Mouse (Mus musculus) hindbrain, embryonic 12.5 days (tissue): ENCODE measurements around the gene Gtf2h5. TPM values are rescaled to one million over a fixed set of nuclear protein-coding genes. Genes with fewer than 3 reads are reported as not detected.

Experiments used
- ATAC-seq: fragments of 200-750 bp; cut with Nextera tagmentation; 2 replicates; pipeline ENCODE4 v1.8.0; 2017; ENCODE audit warnings: moderate TSS enrichment; ENCODE audit not compliant: low FRiP score
- H3K27ac ChIP-seq: fragments of 300-500 bp; sonication (generic); 2 replicates; pipeline ENCODE4 v1.5.1; 2016; ENCODE audit warnings: mild to moderate bottlenecking
- H3K27me3 ChIP-seq: fragments of 300-500 bp; sonication (generic); 2 replicates; pipeline ENCODE4 v1.6.1; 2016; ENCODE audit warnings: mild to moderate bottlenecking
- H3K36me3 ChIP-seq: fragments of 300-500 bp; sonication (generic); 2 replicates; pipeline ENCODE4 v1.6.1; 2016; ENCODE audit warnings: mild to moderate bottlenecking
- H3K4me1 ChIP-seq: fragments of 300-500 bp; sonication (generic); 2 replicates; pipeline ENCODE4 v1.6.1; 2016
- H3K4me2 ChIP-seq: fragments of 300-500 bp; sonication (generic); replicated peaks from 2 replicates; pipeline ENCODE4 v1.6.1; 2016; ENCODE audit warnings: mild to moderate bottlenecking
- H3K4me3 ChIP-seq: fragments of 300-500 bp; sonication (generic); 2 replicates; pipeline ENCODE4 v1.5.1; 2016; ENCODE audit warnings: mild to moderate bottlenecking
- H3K9ac ChIP-seq: fragments of 300-500 bp; sonication (generic); 2 replicates; pipeline ENCODE4 v1.6.1; 2016; ENCODE audit warnings: mild to moderate bottlenecking, moderate library complexity
- H3K9me3 ChIP-seq: fragments of 300-500 bp; sonication (generic); replicated peaks from 2 replicates; pipeline ENCODE4 v1.6.1; 2016; ENCODE audit warnings: mild to moderate bottlenecking
- WGBS: fragments of 180-500 bp; shearing (Covaris S2); methylation state at CpG from one replicate; pipeline ENCODE4 v1.1.7; 2016; 5-methylcytosine and 5-hydroxymethylcytosine counted together
- microRNA-seq: library from miRNA; unstranded; fragments of <30 nt; microRNA quantifications from one replicate; pipeline ENCODE4, GENCODE M21; 2017
- polyA plus RNA-seq: library from polyadenylated mRNA; unstranded; fragments of >200 nt; fragmentation: Nextera tagmentation; extraction: Ambion mirVana; gene quantifications from 2 replicates; pipeline ENCODE4 v1.2.1, GENCODE M21; 2016

The Gtf2h5 gene
- polyA plus RNA-seq, 1 experiment from 2014 or later = 160 TPM

GRCm38 (mm10) chr17:6117148-6117725, 37.7 kb downstream of the Gtf2h5 start:
- no peak for ATAC-seq
- WGBS = 72% methylated on average over 4 of the region's 4 CpGs
- Histone ChIP-seq H3K27me3 (no peaks in the 10 kb centered on the region), H3K4me1 (peaks cover 2% of the 10 kb centered on the region; the same call in 1 of the 2 replicates), H3K9ac (no peak overlapping the region), H3K9me3 (no peaks in the 10 kb centered on the region), H3K4me2 (no peak overlapping the region), H3K4me3 (no peak overlapping the region), H3K36me3 (peaks cover 11% of the 10 kb centered on the region), H3K27ac (no peak overlapping the region)

GRCm38 (mm10) chr17:6117917-6118316, 38.3 kb downstream of the Gtf2h5 start:
- H3K4me1 ChIP-seq = peaks cover 2% of the 10 kb centered on the region; the same call in 1 of the 2 replicates
- no peak overlapping the region for H3K27ac ChIP-seq
- no peak overlapping the region for H3K4me3 ChIP-seq
- H3K36me3 ChIP-seq = peaks cover 18% of the 10 kb centered on the region
- no peak for ATAC-seq
- H3K9ac ChIP-seq = no peak overlapping the region
- no peak overlapping the region for H3K4me2 ChIP-seq
- no peaks in the 10 kb centered on the region for H3K27me3 ChIP-seq
- no peaks in the 10 kb centered on the region for H3K9me3 ChIP-seq
- 83% methylated on average over 3 of the region's 3 CpGs for WGBS

GRCm38 (mm10) chr17:6118861-6119260, 39.3 kb downstream of the Gtf2h5 start:
- no peak overlapping the region for H3K4me2 ChIP-seq
- no peaks in the 10 kb centered on the region for H3K9me3 ChIP-seq
- no peak for ATAC-seq
- peaks cover 18% of the 10 kb centered on the region for H3K36me3 ChIP-seq
- H3K27ac ChIP-seq = no peak overlapping the region
- H3K4me3 ChIP-seq = no peak overlapping the region
- no peak overlapping the region for H3K9ac ChIP-seq
- peaks cover 2% of the 10 kb centered on the region; the same call in 1 of the 2 replicates for H3K4me1 ChIP-seq
- 94% methylated on average over 4 of the region's 4 CpGs for WGBS
- H3K27me3 ChIP-seq = no peaks in the 10 kb centered on the region

GRCm38 (mm10) chr17:6123776-6124175, 44.2 kb downstream of the Gtf2h5 start:
- Histone ChIP-seq H3K9ac (no peak overlapping the region), H3K27me3 (no peaks in the 10 kb centered on the region), H3K4me3 (no peak overlapping the region), H3K4me1 (no peaks in the 10 kb centered on the region), H3K27ac (no peak overlapping the region), H3K9me3 (no peaks in the 10 kb centered on the region), H3K36me3 (peaks cover 31% of the 10 kb centered on the region), H3K4me2 (no peak overlapping the region)
- no peak for ATAC-seq
- 90% methylated on average over 4 of the region's 4 CpGs for WGBS

GRCm38 (mm10) chr17:6125441-6125840, 45.9 kb downstream of the Gtf2h5 start:
- Histone ChIP-seq H3K4me2 (no peak overlapping the region), H3K9ac (no peak overlapping the region), H3K27ac (no peak overlapping the region), H3K27me3 (no peaks in the 10 kb centered on the region), H3K9me3 (no peaks in the 10 kb centered on the region), H3K36me3 (peaks cover 31% of the 10 kb centered on the region), H3K4me1 (peaks cover 4% of the 10 kb centered on the region; the same call in 1 of the 2 replicates), H3K4me3 (no peak overlapping the region)
- ATAC-seq = no peak
- 97% methylated on average over 3 of the region's 3 CpGs for WGBS

GRCm38 (mm10) chr17:6128039-6128438, 48.5 kb downstream of the Gtf2h5 start:
- Histone ChIP-seq H3K4me1 (peaks cover 4% of the 10 kb centered on the region; the same call in 1 of the 2 replicates), H3K36me3 (peaks cover 21% of the 10 kb centered on the region), H3K27ac (no peak overlapping the region), H3K9me3 (no peaks in the 10 kb centered on the region), H3K27me3 (no peaks in the 10 kb centered on the region), H3K4me2 (no peak overlapping the region), H3K4me3 (no peak overlapping the region), H3K9ac (no peak overlapping the region)
- ATAC-seq = no peak
- 68% methylated on average over 3 of the region's 3 CpGs for WGBS

GRCm38 (mm10) chr17:6129361-6129760, 49.8 kb downstream of the Gtf2h5 start:
- H3K36me3 ChIP-seq = peaks cover 24% of the 10 kb centered on the region
- no peaks in the 10 kb centered on the region for H3K27me3 ChIP-seq
- no peak overlapping the region for H3K4me2 ChIP-seq
- ATAC-seq = no peak
- WGBS = 80% methylated on average over 4 of the region's 4 CpGs
- H3K9me3 ChIP-seq = no peaks in the 10 kb centered on the region
- H3K4me1 ChIP-seq = peaks cover 4% of the 10 kb centered on the region; the same call in 1 of the 2 replicates
- no peak overlapping the region for H3K27ac ChIP-seq
- no peak overlapping the region for H3K9ac ChIP-seq
- H3K4me3 ChIP-seq = no peak overlapping the region

- WGBS = 94% methylated on average over 3 of the region's 3 CpGs
- Histone ChIP-seq H3K9me3 (no peaks in the 10 kb centered on the region), H3K27me3 (no peaks in the 10 kb centered on the region), H3K9ac (no peak overlapping the region), H3K4me3 (no peak overlapping the region), H3K27ac (no peak overlapping the region), H3K4me1 (peaks cover 4% of the 10 kb centered on the region; the same call in 1 of the 2 replicates), H3K36me3 (peaks cover 12% of the 10 kb centered on the region), H3K4me2 (no peak overlapping the region)
- ATAC-seq = no peak
These were observed 51.5 kb downstream of the Gtf2h5 start for GRCm38 (mm10) chr17:6131083-6131482.

Small RNA genes lying within 50 kb of the gene (microRNA-seq; reads per million reads assigned to microRNA genes)
- gene Gm22774 = not detected

Other genes starting within 250 kb of the Gtf2h5 start
- 20.8 and 22.0 TPM in 2 replicates for gene Snx9, start 238.5 kb upstream of the Gtf2h5 start, polyA plus RNA-seq
- gene Synj2, start 138.5 kb upstream of the Gtf2h5 start, polyA plus RNA-seq = 1.9 TPM in 2 replicates
- 10.8 and 12.8 TPM in 2 replicates for gene Serac1, start within 50 bp of the Gtf2h5 start, polyA plus RNA-seq
- 132 and 142 TPM in 2 replicates for gene Tulp4, start 26.7 kb downstream of the Gtf2h5 start, polyA plus RNA-seq
- 35.1 and 37.5 TPM in 2 replicates for gene Tmem181a, start 177.1 kb downstream of the Gtf2h5 start, polyA plus RNA-seq
- gene Dynlt1a, start 237.7 kb downstream of the Gtf2h5 start, polyA plus RNA-seq = 35.5 and 39.7 TPM in 2 replicates